Mouse (Mus musculus) stomach, postnatal 0 days (tissue): Measurements from ENCODE around the gene Gse1. TPM values are rescaled to one million over a fixed set of nuclear protein-coding genes. Genes with fewer than 3 reads are reported as not detected.
A peak's percentile ranks its signal among the peaks of the same experiment; 100 is the strongest.

Experiments used
- ATAC-seq: fragments of 200-750 bp; cut with Nextera tagmentation; 2 replicates; pipeline ENCODE4 v1.8.0; 2017; ENCODE audit not compliant: low FRiP score, low TSS enrichment
- DNase-seq: peaks from one replicate; pipeline ENCODE4 v3.0.0-alpha.2; 2016; ENCODE audit warnings: low spot score
- H3K27ac ChIP-seq: fragments of 300-500 bp; sonication (generic); replicated peaks from 2 replicates; pipeline ENCODE4 v1.5.1; 2014; ENCODE audit warnings: mild to moderate bottlenecking, control low read depth
- H3K27me3 ChIP-seq: fragments of 300-500 bp; sonication (generic); 2 replicates; pipeline ENCODE4 v1.6.1; 2014; ENCODE audit warnings: low read length; ENCODE audit not compliant: control insufficient read depth, insufficient read depth
- H3K36me3 ChIP-seq: fragments of 300-500 bp; sonication (generic); 2 replicates; pipeline ENCODE4 v1.6.1; 2014; ENCODE audit warnings: low read length, mixed read lengths; ENCODE audit not compliant: control insufficient read depth, insufficient read depth
- H3K4me1 ChIP-seq: fragments of 300-500 bp; sonication (generic); replicated peaks from 2 replicates; pipeline ENCODE4 v1.6.1; 2014; ENCODE audit warnings: antibody characterized with exemption; ENCODE audit not compliant: control insufficient read depth, insufficient read depth
- H3K4me2 ChIP-seq: fragments of 300-500 bp; sonication (generic); replicated peaks from 2 replicates; pipeline ENCODE4 v1.6.1; 2014; ENCODE audit warnings: low read depth, mild to moderate bottlenecking, control low read depth, moderate library complexity
- H3K4me3 ChIP-seq: fragments of 300-500 bp; sonication (generic); 2 replicates; pipeline ENCODE4 v1.5.1; 2014; ENCODE audit warnings: low read depth, low read length, control low read depth
- H3K9ac ChIP-seq: fragments of 300-500 bp; sonication (generic); 2 replicates; pipeline ENCODE4 v1.6.1; 2014; ENCODE audit warnings: mild to moderate bottlenecking, low read length, control low read depth, mixed read lengths
- H3K9me3 ChIP-seq: fragments of 300-500 bp; sonication (generic); 2 replicates; pipeline ENCODE4 v1.6.1; 2016; ENCODE audit warnings: low read length; ENCODE audit not compliant: control insufficient read depth
- CTCF ChIP-seq: IDR thresholded peaks from 2 replicates; pipeline ENCODE4 v1.5.1; 2016; ENCODE audit warnings: antibody characterized with exemption, low read depth, mild to moderate bottlenecking, moderate library complexity
- EP300 ChIP-seq: optimal IDR thresholded peaks from 2 replicates; pipeline ENCODE3; 2016; ENCODE audit warnings: antibody characterized with exemption
- WGBS: fragments of 180-500 bp; shearing (Covaris S2); extraction: QIAGEN DNeasy Blood & Tissue Kit; methylation state at CpG from one replicate; pipeline ENCODE4 v1.1.7; 2014; 5-methylcytosine and 5-hydroxymethylcytosine counted together
- polyA plus RNA-seq: library from polyadenylated mRNA; unstranded; fragments of >200 nt; fragmentation: Nextera tagmentation; extraction: Ambion mirVana; gene quantifications from 2 replicates; pipeline ENCODE4 v1.2.1, GENCODE M21; 2015

Gse1 gene
- polyA plus RNA-seq, 1 experiment from 2014 or later: 6.4 TPM

GRCm38 (mm10) chr8:120248451-120248850 lies 20.2 kb downstream of the Gse1 start:
- no peak for TF ChIP-seq CTCF
- TF ChIP-seq EP300: no peak
- Histone ChIP-seq H3K27me3 (no peaks in the 10 kb centered on the region), H3K4me1 (peaks cover 6% of the 10 kb centered on the region; the same call in 1 of the 2 replicates), H3K4me3 (no peak overlapping the region), H3K9ac (no peak overlapping the region), H3K4me2 (no peak overlapping the region), H3K9me3 (no peaks in the 10 kb centered on the region), H3K36me3 (no peaks in the 10 kb centered on the region), H3K27ac (0 out of 2 replicates have a peak overlapping the region, but pooled peaks have one; percentile 18)
- 81% methylated on average over 4 of the region's 4 CpGs for WGBS
- no peak for DNase-seq
- no peak for ATAC-seq

GRCm38 (mm10) chr8:120249800-120250336 lies 21.6 kb downstream of the Gse1 start:
- Histone ChIP-seq H3K27ac (peak overlapping the region; percentile 75), H3K4me3 (no peak overlapping the region), H3K27me3 (no peaks in the 10 kb centered on the region), H3K9ac (no peak overlapping the region), H3K36me3 (no peaks in the 10 kb centered on the region), H3K9me3 (no peaks in the 10 kb centered on the region), H3K4me1 (peaks cover 6% of the 10 kb centered on the region; the same call in 1 of the 2 replicates), H3K4me2 (no peak overlapping the region)
- 47% methylated on average over 9 of the region's 9 CpGs for WGBS
- DNase-seq: no peak
- ATAC-seq: no peak
- TF ChIP-seq CTCF: no peak
- no peak for TF ChIP-seq EP300

GRCm38 (mm10) chr8:120250750-120251410 lies 22.6 kb downstream of the Gse1 start:
- Histone ChIP-seq H3K27ac (peak overlapping the region; percentile 75; the same call in 1 of the 2 replicates), H3K4me1 (peaks cover 6% of the 10 kb centered on the region; the same call in 1 of the 2 replicates), H3K36me3 (no peaks in the 10 kb centered on the region), H3K9ac (no peak overlapping the region), H3K9me3 (no peaks in the 10 kb centered on the region), H3K27me3 (no peaks in the 10 kb centered on the region), H3K4me2 (no peak overlapping the region), H3K4me3 (no peak overlapping the region)
- TF ChIP-seq CTCF (no peak), EP300 (no peak)
- WGBS: 71% methylated on average over 16 of the region's 16 CpGs
- DNase-seq (no peak), ATAC-seq (no peak)

- Histone ChIP-seq H3K4me1 (peaks cover 6% of the 10 kb centered on the region; the same call in 1 of the 2 replicates), H3K4me3 (no peak overlapping the region), H3K27me3 (no peaks in the 10 kb centered on the region), H3K4me2 (no peak overlapping the region), H3K9ac (0 out of 2 replicates have a peak overlapping the region, but pooled peaks have one; percentile 18), H3K9me3 (no peaks in the 10 kb centered on the region), H3K36me3 (no peaks in the 10 kb centered on the region), H3K27ac (peak overlapping the region; percentile 75)
- DNase-seq: no peak
- 34% methylated on average over 9 of the region's 9 CpGs for WGBS
- TF ChIP-seq CTCF: no peak
- no peak for ATAC-seq
These were observed 23.3 kb downstream of the Gse1 start for GRCm38 (mm10) chr8:120251411-120252035.

- WGBS: 73% methylated on average over 8 of the region's 8 CpGs
- no peak overlapping the region for H3K27ac ChIP-seq
- H3K9me3 ChIP-seq: no peaks in the 10 kb centered on the region
- TF ChIP-seq CTCF (no peak), EP300 (no peak)
- no peak overlapping the region for H3K9ac ChIP-seq
- DNase-seq (no peak), ATAC-seq (no peak)
- H3K4me1 ChIP-seq: peaks cover 8% of the 10 kb centered on the region; the same call in 1 of the 2 replicates
- H3K27me3 ChIP-seq: no peaks in the 10 kb centered on the region
- no peak overlapping the region for H3K4me3 ChIP-seq
- H3K36me3 ChIP-seq: no peaks in the 10 kb centered on the region
- no peak overlapping the region for H3K4me2 ChIP-seq
These were observed 25.4 kb downstream of the Gse1 start for GRCm38 (mm10) chr8:120253626-120254025.

GRCm38 (mm10) chr8:120255406-120255987 lies 27.2 kb downstream of the Gse1 start:
- TF ChIP-seq CTCF (no peak), EP300 (no peak)
- Histone ChIP-seq H3K9ac (no peak overlapping the region), H3K4me2 (no peak overlapping the region), H3K27ac (no peak overlapping the region), H3K4me3 (no peak overlapping the region), H3K9me3 (no peaks in the 10 kb centered on the region), H3K36me3 (no peaks in the 10 kb centered on the region), H3K27me3 (no peaks in the 10 kb centered on the region), H3K4me1 (0 out of 2 replicates have a peak, but pooled peaks cover 3% of the 10 kb centered on the region)
- no peak for DNase-seq
- no peak for ATAC-seq
- WGBS: 83% methylated on average over 6 of the region's 6 CpGs
